Mouse (Mus musculus) liver, postnatal 0 days (tissue): ENCODE data around the gene Dnajb13.

Experiments used
- CTCF ChIP-seq: sonication (generic); IDR thresholded peaks from 2 replicates; pipeline ENCODE4 v1.5.1; 2016; ENCODE audit warnings: antibody characterized with exemption, low read depth
- EP300 ChIP-seq: IDR thresholded peaks from 2 replicates; pipeline ENCODE4 v1.6.1; 2016; ENCODE audit warnings: antibody characterized with exemption, low read depth, mild to moderate bottlenecking

DNA sequence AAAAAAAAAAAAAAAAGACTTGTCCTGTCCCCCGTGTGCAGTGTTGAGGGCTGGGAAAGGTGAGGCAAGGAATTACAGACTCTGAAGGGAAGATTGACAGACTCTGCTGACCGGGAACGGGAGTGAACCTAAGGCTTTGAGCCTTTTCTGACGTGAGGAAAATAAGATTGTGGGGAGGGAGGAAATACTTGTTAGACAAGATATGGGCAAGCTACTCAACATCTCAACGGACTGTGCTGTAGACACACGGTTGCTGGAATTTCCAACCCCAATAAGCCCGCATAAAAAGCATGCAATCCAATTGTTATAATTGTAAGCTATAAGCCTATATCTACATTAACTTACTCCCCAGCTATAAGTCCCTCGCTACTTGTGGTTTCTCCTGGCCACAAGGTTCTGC, 9.9 kb upstream of the Dnajb13 start:
- no peak for TF ChIP-seq CTCF
- no peak for TF ChIP-seq EP300
